Mouse (Mus musculus): ENCODE data around the gene Sorbs1.

Gene Sorbs1

GRCm38 (mm10) chr19:40299983-40300759 is 213.4 kb downstream of the Sorbs1 start:
- DNase-seq (ENCODE audit: low spot score) = no peak

DNA sequence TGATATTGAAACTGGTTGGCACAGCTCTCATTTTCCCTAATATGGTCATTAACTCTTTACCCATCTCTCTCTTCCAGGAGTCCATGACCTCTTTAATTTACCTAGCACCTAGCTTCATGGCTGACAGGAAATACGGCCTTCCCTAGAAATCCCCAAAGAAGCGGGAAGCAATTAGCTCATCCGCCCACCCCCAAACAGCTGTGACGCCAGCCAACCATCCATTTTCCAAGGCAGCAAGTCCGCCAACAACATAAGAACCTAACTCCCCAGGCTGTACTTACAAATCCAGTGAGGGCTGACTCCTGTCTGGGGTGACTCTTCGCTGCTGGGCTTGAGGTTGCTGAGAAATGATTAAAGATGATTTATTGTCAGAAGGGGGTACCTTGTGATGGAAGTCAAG is 214.4 kb downstream of the Sorbs1 start:
- DNase-seq (ENCODE audit: low spot score) = no peak

DNA sequence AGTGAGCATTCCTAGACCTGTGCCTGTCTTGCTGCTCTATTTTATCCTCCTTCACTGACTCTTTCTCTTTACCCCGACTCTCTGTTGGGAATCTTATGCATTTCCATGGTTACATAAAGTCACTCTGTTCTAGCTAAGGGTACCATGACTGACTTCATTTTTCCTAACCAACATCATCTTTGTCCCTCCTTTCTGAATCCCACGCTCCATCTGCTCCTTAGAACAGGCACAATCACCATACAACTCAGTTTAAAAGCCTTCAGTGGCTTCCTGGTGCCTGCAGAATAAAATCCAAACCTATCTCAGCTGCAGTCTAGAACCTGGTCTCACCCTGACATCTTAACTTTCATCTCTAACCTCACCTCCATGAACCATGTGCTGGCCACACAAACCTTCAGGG is 215.0 kb downstream of the Sorbs1 start:
- no peak for DNase-seq (ENCODE audit: low spot score)

GRCm38 (mm10) chr19:40297798-40298144 is 215.8 kb downstream of the Sorbs1 start:
- no peak for DNase-seq (ENCODE audit: low spot score)

- peak; percentile 82 for DNase-seq (ENCODE audit: low spot score)
Measured at GRCm38 (mm10) chr19:40297078-40297797, 216.3 kb downstream of the Sorbs1 start.

DNA sequence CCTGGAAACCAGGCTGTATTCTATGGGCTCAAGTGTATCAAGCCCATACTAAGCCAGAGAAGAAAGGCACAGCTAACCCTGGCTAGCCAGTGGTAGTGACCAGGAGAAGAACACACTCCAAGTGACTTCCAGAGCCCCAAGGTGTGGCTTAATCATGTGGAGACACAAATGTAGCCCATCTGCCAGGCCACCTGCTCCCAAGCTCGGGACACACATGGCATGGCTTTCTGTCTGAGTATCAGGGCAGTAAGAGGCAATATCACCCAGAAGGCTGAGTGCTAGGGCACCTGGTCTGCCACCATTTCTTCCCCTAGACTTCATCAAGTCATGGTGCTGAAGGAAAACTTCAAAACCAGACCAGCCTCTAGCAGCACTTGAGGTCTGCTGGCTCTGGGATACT is 219.3 kb downstream of the Sorbs1 start:
- DNase-seq (ENCODE audit: low spot score) = no peak

- no peak for DNase-seq (ENCODE audit: low spot score)
Measured at GRCm38 (mm10) chr19:40293791-40294190, 219.8 kb downstream of the Sorbs1 start.

- DNase-seq (ENCODE audit: low spot score) = no peak
Measured at GRCm38 (mm10) chr19:40290099-40290724, 223.4 kb downstream of the Sorbs1 start.

DNA sequence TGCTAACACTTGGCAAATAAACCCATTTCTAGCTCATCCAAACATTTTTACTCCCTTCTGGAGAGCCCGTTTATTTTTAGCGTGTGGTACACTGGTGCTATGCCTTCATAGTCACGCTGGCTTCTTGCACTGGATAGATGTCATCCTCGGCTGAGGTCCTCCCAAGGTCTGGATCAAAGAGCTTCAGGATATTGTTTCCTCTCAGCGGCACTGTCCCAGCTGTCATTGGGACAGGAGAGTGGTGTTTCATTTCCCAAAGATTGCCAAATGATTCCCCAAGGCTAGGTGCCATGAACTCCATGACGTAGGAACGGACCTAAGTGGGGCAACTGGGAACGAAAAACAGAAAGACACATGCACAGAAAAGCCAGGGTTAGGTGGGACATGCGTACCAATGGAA is 225.2 kb downstream of the Sorbs1 start:
- DNase-seq (ENCODE audit: low spot score) = no peak

DNA sequence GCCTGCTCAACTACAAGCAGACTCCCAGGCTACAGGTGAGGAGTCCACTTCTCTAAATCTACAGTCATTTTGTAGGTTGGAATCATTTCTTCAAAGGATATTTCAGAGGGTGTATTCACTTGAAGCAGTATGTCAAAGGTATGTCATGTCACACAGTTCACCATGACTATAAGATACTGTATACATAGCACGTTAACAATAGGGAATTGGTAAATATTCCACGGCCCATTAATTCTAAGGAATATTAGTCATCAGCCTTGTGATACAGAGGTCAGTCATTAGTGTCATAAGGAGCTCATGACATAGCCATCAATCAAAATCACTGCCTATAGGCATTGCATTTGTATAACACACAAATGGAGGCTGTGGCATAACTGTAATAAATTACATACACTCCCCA is 228.9 kb downstream of the Sorbs1 start:
- no peak for DNase-seq (ENCODE audit: low spot score)

DNA sequence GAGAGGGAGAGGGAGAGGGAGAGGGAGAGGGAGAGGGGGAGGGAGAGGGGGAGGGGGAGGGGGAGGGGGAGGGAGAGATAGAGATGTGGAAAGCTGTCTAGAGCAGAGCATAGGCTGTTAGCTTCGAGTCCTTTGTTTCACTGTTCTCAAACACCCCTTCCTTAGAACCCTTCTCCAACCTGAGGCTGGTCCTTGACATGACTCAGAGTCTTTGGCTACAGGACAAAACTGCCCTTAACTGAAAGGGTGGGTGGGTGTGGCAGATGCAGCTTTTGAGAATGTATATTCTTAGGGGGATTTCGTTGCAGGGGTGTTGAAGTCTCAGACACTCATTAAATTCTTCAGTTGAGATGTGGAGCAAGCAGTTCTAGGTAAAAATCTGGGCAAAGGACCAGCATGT is 230.2 kb downstream of the Sorbs1 start:
- DNase-seq (ENCODE audit: low spot score) = no peak

DNA sequence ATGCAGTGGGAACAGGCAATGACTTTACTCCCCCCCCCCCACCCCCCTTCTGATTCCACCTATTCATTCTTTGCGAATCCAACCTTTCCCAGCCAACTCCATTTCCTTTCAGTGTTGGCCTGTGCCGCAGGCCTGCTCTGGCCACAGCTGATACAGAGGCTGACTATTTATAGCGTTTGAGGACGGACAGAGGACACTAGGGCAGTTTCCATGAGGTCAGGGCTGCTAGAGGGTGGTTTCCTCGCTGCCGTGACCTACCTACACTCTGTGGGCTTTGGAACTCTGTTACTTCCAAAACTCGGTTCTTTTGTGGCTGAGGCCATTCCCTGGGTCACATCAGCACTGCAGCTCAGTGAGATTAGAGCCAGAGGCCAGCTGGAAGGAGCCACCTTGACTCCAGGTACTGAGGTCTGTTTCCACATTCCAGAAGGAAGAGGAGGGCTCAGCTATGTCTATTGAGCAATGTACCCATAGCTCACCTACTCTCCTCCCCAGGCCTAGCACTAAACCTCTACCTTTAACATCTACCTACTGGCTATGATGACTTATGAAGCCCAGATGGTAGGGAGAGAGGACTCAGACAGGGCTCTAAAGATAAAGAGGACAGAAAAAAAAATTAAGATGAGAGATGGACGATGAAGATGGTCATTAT is 235.1 kb downstream of the Sorbs1 start:
- no peak for DNase-seq (ENCODE audit: low spot score)

- DNase-seq (ENCODE audit: low spot score) = no peak
Measured at GRCm38 (mm10) chr19:40277494-40277893, 236.1 kb downstream of the Sorbs1 start.

DNA sequence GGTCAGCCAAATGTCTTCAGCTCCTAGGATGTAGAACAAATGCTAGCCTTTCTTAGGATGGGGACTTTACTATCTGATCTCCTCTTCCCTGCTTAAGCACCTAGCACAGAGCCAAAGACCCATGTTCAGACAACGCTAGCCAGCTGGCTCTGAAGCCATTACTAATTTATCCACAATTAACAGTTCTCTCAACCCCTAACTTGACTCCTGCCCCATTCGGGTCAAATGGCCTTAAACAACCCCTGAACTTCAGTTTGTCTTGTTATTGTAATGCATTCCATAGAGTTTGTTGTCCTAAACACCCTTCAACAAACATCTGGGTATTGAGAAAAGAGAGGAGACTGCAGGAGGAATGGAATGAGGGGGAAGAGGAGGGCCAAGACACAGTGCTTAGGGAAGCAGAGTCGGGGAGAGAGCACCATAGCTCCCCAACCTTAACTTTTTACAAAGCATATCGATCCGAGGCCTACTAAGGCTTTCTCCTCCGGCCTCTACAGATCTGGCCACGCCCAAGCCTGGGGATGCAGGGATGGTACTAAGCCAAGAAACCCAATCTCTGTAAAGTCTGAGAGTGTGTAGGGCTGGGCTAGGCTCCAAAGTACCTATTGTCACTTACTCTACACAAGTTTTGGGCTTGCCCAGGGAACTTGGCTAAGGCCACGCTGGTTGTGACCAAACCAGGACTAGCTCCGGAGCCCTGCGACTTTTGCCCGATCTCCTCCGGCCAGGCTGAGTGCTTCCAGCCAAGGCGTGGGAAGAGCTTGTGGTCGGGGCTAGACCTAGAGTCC is 238.0 kb downstream of the Sorbs1 start:
- DNase-seq (ENCODE audit: low spot score) = no peak

DNA sequence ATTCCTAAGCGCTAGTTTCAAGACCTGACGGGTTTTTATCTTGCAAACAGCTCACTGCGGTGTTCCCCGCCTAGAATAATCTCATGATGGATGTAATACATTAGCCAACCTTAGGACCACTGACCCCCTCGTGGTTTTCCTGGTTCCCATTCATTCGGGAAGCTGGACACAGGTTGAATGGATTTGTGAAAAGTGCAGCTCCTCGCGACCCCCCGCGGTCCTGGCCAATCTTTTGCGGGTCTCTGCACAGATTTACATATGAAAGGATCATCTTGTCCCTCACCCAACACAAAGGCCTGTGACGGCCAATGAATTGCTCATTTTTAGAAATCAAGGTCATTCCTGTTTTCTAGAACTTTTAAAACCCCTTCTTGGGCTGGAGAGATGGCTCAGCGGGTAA is 240.9 kb downstream of the Sorbs1 start:
- peak; percentile 71 for DNase-seq (ENCODE audit: low spot score)

DNA sequence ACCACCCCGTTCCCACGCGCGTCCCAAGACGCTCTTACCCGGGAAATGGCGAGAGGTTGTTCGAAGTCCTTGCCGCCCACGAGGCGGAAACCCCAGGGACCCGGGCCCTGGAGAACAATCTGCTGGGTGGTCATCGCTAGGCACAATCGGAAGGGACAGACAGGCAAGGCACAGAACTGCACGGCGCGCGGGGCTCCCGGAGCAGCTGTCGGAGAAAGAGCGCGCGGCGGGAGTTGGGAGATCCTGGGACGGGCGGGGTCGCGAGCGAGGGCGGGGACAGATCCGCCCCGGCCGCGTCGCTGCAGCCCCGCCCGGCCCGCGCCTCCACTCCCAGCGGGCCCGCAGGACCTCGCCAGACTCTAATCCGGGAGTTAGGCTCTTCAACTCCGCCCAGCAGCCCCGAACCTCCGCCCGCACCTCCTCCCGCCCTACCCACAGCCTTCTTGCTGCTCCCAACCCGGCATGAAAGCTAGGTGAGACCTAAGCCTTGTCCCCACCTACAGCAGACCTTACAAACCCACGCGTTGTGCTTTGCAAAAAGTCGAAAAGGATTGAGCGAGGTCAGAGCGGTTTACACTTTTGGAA is 242.2 kb downstream of the Sorbs1 start, which contains the start of gene Pdlim1:
TSS of gene Pdlim1 (minus strand) at position 535 of the 585 bp plus-strand sequence.
- peak; percentile 88 for DNase-seq (ENCODE audit: low spot score)

DNA sequence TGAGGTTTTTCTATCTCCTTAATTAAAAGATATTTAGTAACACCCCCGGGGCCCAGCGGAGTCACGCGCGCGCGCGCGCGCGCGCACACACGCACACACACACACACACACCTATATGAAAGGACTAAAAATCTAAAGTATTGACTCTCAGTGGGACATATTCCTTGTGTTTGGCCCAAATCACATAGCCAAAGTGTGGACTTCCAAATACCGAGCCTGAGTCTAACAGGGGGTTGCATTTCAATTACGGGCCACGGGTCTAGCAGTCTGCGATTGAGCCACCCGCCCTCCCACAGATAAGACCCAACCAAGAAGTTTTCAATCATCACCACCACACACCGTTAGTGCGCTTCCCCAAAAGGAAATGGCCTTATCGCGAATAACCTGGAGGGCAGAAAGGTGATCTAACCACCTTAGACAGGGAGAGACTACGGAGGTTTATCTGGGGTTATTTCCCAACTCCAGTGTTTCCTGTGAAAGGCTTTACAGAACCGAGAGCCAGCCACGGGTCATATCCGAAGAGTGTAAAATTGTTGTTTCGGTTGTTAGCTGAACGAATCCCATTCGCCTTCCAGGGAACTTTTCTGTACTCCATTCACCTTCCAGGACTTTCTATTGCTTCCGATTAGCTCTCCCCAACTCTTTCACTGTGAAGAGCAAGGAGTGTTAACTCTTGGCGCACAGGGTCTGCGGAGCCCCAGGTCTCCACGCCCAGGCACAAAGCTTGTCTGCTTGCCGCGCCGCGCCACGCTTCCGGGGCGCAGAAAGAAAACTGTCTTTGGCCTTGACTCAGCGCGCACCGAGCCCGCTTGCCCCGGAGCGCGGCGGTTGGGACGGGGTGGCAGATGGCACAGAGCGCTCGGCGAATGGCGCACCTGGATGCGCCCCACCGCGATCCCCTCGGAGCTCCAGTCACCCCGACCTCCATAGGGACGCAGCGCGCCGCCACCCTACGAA is 242.9 kb downstream of the Sorbs1 start:
- DNase-seq (ENCODE audit: low spot score) = peak; percentile 38

DNA sequence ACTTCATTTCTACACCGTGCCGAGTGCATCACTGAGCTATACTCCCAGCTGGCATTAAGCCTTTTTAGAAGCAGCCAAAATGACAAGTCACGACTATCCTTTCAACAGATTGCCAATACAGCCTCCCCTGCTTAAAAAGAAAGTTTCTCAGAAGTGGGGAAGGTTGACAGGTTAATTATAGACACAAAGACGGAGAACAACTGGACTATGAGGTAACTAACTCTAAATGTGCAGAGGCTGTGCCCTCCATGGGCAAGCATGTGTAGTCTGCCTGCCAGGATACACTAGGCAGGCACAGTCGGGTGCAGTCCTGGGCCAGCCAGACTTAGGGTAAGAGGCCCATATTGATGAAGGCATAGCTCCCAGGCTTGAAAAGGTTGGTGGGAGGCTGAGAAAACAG is 244.1 kb downstream of the Sorbs1 start:
- no peak for DNase-seq (ENCODE audit: low spot score)

DNA sequence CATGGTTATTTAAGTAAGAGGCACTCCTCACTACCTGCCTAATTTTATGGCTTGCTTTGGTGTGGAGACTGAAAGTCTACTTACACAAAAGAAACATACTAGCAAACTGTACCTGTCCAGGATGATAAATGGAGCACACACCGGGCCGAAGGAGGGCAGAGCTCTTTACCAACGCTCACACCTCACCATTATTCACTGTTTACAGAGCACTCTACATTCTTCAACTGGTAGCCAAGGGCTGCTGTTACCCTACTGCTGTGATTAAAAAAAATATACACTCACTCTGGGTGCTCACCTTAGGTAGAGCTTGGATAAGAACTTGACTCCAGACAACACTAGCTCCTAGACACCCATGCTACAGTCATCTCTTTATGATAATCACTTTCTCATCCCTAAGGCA is 245.1 kb downstream of the Sorbs1 start:
- DNase-seq (ENCODE audit: low spot score) = no peak

DNA sequence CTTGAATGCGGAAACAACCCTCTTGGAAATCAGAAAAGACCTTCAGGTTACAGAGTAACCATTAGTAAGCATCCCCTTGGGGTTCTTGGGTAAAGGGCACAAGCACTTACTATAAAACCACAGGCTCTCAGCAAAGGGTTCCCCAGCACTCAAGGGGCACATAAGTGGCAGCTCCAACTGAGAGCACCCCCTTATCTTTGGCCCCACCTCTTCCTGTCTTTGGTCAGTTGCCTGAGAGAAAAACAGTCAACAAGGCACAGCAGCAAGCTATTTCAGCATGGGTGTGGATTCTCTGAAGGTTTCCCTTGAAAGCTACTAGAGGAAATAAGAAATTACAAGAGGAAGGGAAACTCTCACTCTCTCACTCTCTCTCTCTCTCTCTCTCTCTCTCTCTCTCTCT is 246.2 kb downstream of the Sorbs1 start:
- no peak for DNase-seq (ENCODE audit: low spot score)
